Mouse (Mus musculus) embryonic fibroblast, embryonic 13.5 days (primary cell): ENCODE results near the gene Zyx. TPM values are rescaled to one million over a fixed set of nuclear protein-coding genes. Genes with fewer than 3 reads are reported as not detected.
A peak's percentile ranks its signal among the peaks of the same experiment; 100 is the strongest.

Experiments
- H3K27ac ChIP-seq: 2 replicates; pipeline ENCODE4 v1.5.1; 2012; ENCODE audit warnings: low read length, control low read depth, inconsistent platforms; ENCODE audit not compliant: insufficient read depth
- H3K4me1 ChIP-seq: 2 replicates; pipeline ENCODE4 v1.6.1; 2011; ENCODE audit warnings: low read length; ENCODE audit not compliant: control insufficient read depth, insufficient read depth
- H3K4me3 ChIP-seq: 2 replicates; pipeline ENCODE4 v1.5.1; 2011; ENCODE audit warnings: mild to moderate bottlenecking, control low read depth, low read length; ENCODE audit not compliant: insufficient read depth
- CTCF ChIP-seq: IDR thresholded peaks from 2 replicates; pipeline ENCODE4 v1.5.1; 2011; ENCODE audit warnings: mild to moderate bottlenecking, control low read depth, low read length, moderate library complexity, borderline replicate concordance; ENCODE audit not compliant: insufficient read depth
- POLR2A ChIP-seq: IDR thresholded peaks from 2 replicates; pipeline ENCODE4 v1.6.1; 2011; ENCODE audit warnings: low read depth, mild to moderate bottlenecking, control low read depth, low read length, moderate library complexity
- polyA plus RNA-seq: library from polyadenylated mRNA; stranded (reverse); fragments of >200 nt; gene quantifications from 2 replicates; pipeline ENCODE4 v1.2.4, GENCODE M21; 2011; ENCODE audit warnings: low read depth; ENCODE audit not compliant: missing spikeins, insufficient read length

Gene Zyx
- polyA plus RNA-seq, 1 experiment = 250 TPM

DNA sequence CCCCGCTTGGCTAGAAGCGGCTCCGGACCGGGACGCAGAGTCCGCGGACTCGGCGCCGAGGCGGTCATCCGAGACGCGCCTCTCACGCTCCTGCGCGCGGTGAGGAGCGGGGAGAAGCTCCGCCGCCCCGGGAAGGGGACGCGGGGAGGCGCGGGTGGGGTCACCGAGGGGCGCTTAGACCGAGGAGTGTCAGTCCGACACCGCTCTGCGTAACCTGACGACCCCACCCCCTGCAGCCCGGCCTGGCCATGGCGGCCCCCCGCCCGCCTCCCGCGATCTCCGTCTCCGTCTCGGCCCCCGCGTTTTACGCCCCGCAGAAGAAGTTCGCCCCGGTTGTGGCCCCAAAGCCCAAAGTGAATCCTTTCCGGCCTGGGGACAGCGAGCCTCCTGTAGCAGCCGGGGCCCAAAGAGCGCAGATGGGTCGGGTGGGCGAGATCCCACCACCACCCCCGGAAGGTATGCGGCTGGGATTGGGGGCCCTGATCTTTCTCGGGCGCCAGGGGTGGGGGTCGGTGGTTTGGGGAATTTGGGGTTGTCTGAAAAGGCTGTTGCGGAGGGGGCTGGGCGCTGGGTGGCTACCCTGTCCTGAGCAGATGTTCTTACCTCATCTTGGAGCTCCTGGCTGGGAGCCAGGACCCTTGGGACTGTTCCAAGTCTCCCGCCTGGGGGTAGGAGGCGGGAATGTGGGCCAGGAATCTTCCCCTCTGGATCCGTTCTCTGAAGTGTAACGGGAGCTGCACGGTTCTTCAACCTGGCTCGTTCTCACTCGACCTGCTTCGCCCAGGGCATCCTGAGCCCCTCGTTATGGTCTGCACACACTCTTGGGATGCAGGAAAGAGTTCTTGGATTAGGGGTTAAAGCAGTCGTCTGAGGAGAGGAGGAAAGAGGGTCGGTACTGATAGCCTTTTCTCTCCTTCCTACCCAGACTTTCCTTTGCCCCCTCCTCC is 864 bp downstream of the Zyx start:
- TF ChIP-seq POLR2A = peak; percentile 97
- no peak for TF ChIP-seq CTCF
- H3K4me3 ChIP-seq = peak overlapping the region; percentile 90
- H3K4me1 ChIP-seq = peaks cover 16% of the 10 kb centered on the region
- peak overlapping the region; percentile 90 for H3K27ac ChIP-seq

DNA sequence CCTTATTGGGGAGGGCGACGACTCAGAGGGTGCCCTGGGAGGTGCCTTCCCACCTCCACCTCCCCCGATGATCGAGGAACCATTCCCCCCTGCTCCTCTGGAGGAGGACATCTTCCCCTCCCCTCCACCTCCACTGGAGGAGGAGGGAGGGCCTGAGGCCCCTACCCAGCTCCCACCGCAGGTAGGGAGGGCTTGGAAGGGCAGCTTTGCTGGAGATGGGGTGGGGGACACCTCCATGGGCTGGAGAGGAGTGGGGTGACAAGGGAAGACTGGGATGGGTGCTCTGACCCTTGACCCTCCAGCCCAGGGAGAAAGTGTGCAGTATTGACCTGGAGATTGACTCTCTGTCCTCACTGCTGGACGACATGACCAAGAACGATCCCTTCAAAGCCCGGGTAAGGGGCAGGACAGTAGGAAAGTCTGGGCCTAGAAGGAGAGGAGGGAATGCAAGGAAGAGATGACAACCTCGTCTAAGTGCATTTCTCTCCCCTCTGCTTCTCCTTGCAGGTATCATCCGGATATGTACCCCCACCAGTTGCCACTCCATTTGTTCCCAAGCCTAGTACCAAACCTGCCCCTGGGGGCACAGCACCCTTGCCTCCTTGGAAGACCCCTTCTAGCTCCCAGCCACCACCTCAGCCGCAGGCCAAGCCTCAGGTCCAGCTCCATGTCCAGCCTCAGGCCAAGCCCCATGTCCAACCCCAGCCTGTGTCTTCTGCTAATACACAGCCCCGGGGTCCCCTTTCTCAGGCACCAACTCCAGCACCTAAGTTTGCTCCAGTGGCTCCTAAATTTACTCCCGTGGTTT is 1.7 kb downstream of the Zyx start:
- TF ChIP-seq POLR2A = 0 out of 2 replicates have a peak, but pooled peaks have one; percentile 23
- no peak for TF ChIP-seq CTCF
- peaks cover 22% of the 10 kb centered on the region for H3K4me1 ChIP-seq
- H3K4me3 ChIP-seq = peak overlapping the region; percentile 90
- H3K27ac ChIP-seq = peak overlapping the region; percentile 90

DNA sequence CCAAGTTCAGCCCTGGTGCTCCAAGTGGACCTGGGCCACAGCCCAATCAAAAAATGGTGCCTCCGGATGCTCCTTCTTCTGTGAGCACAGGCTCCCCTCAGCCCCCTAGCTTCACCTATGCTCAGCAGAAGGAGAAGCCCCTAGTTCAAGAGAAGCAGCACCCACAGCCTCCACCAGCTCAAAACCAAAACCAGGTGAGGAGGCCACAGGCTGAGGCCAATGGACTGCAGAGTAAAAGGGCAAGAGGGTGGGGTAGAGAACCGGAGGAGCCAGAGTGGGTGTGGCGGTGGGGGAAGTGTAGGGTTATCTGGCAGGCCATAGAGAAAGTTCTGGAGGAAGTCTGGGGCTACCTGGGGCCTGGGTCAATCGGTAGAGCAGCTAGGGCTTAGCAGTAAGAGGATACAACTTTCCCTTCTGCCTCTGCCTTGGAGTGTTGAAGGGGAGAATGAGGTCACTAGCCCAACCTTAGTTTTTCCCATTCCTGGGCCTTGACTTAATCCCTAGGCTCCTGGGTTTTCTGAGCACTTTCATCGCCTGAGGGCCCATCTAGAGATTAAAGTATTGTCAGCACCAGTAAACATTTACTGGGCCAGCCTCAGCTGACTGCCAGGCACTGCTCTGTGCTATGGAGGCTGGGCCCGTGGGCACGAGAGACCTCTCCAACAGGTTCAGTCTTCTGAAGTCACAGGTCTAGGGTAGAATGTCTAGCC is 2.5 kb downstream of the Zyx start:
- TF ChIP-seq CTCF = no peak
- peak; percentile 25; the same call in 1 of the 2 replicates for TF ChIP-seq POLR2A
- peak overlapping the region; percentile 90 for H3K27ac ChIP-seq
- peak overlapping the region; percentile 90 for H3K4me3 ChIP-seq
- H3K4me1 ChIP-seq = peaks cover 22% of the 10 kb centered on the region

DNA sequence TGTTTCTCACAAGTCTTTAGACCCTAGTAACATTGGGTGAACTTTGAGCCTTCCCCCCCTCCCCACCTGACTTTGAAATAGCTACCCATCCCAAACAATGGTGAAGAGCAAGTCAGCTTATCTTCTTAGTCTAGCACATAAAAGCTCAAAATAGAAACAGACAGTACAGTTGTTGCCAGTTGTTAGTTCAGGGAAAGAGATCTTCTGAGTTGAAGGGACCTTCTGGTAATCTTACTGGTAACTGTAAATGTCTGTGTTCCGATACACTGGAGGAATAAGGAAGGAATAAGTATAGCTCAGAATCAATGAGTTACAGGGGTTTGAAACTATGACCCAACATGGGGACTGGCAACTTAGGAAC is 3.0 kb downstream of the Zyx start:
- Histone ChIP-seq H3K27ac (peak overlapping the region; percentile 90; the same call in 1 of the 2 replicates), H3K4me3 (peak overlapping the region; percentile 90), H3K4me1 (peaks cover 22% of the 10 kb centered on the region)
- TF ChIP-seq POLR2A (no peak; the same call in 1 of the 2 replicates), CTCF (no peak)

DNA sequence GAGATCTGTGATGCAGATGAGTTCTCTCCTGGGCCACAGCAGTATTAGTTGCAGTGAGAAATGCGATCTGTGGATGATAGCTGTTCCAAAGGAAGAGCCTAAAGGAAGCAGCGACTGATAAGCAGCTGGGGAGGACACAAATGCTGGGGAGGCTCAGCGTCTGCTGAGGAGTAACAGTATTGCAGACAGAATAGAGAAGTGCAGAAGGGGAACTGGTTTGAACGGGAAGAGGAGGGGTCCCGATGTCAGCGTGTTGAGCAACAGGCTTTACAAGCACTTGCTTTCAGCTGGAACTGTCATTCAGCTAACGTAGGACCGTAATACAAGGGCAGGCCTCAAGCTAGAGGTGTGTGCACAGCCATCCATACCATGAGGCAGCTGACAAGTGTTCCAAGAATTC is 3.8 kb downstream of the Zyx start:
- Histone ChIP-seq H3K27ac (peak overlapping the region; percentile 90), H3K4me3 (peak overlapping the region; percentile 90), H3K4me1 (peaks cover 27% of the 10 kb centered on the region)
- TF ChIP-seq CTCF = no peak
- TF ChIP-seq POLR2A = no peak; the same call in 1 of the 2 replicates

DNA sequence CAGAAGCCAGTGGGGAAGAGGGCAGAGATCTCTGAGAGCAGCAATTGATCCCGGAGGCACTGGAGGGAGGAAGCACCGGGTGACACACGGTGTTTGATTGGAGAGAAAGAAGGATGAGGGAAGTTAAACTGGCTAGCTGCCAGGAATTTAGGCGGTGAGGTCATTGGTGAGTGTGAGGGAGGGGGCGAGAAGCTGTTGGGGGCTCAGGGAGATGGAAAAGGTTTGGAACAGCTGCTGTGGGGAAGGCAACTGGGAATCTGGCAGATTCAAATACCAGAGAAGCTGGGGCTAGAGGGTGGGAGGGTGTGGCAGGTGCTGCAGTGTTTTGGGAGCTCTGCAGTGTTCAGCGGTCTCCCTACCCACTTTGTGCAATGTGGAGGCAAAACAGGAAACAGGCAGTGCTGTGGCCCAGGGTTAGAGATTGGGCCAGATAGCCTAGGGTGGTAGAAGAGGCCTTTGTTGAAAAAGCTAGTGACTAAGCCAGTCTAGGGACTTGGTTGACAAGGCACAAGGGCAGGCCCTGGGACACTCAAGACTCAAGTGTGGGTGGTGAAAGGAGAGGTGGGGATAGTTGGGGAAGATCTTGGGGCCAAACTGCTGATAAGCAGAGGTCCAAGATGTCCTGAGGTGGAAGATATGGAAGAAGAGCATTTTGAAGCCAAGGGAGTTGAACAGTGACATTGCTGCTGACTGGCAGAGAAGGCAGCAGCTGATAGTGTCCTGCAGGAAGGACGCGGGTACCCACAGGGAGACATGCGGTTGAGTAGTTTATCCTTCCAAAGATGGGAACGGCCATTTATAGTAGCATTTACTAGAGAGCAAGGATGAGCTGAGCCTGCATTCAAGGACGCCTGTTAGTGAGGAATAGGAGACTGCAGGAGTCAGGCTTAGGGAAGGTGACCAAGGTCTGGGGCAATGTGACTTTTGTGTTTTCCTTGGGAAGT is 4.9 kb downstream of the Zyx start:
- peak overlapping the region; percentile 90 for H3K4me3 ChIP-seq
- H3K27ac ChIP-seq = peak overlapping the region; percentile 90; the same call in 1 of the 2 replicates
- TF ChIP-seq POLR2A (no peak), CTCF (no peak)
- peaks cover 26% of the 10 kb centered on the region for H3K4me1 ChIP-seq

DNA sequence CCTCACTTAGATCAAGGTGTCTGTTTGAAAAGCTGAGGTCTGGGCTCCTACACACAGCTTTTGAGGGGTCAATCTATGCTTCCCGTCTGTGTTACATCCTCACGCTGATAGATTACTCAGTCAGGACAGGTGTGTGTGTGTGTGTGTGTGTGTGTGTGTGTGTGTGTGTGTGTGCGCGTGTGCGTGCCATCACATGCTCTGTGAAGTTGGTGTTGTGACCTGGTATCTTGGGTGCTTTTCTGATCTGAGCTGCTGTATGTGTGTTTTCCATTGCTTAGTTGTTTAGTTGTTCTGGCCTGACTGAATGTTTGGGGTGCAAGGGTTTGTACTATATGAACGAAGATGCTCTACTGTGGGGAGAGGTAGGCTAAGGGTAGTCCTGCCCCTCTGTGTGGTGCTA is 5.9 kb downstream of the Zyx start:
- Histone ChIP-seq H3K27ac (no peak overlapping the region), H3K4me1 (peaks cover 26% of the 10 kb centered on the region), H3K4me3 (peak overlapping the region; percentile 90)
- TF ChIP-seq CTCF = no peak
- no peak for TF ChIP-seq POLR2A

DNA sequence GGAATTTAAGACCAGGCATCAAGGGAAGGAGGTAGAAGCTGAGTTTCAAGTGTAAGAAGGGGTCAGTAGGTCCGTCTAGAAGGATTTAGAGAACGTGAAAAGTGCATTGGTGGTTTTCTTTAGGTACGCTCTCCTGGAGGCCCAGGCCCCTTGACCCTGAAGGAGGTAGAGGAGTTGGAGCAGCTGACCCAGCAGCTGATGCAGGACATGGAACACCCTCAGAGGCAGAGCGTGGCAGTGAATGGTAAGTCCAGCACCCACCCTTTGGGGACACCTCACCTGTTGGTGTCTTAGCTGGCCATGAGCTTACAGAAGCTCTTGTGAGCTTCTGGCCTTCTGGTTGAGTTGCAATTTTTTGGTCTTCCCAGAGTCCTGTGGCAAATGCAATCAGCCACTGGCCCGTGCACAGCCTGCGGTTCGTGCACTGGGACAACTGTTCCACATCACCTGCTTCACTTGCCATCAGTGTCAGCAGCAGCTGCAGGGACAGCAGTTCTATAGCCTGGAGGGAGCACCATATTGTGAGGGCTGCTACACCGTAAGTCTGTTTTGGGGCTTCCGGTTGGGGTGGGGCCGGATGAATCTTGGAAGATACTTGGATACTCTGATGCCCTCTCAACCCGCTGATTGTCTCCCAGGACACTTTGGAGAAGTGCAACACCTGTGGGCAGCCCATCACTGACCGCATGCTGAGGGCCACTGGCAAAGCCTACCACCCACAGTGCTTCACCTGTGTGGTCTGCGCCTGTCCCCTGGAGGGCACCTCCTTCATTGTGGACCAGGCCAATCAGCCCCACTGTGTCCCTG is 6.6 kb downstream of the Zyx start:
- H3K27ac ChIP-seq = no peak overlapping the region
- no peak overlapping the region for H3K4me3 ChIP-seq
- peaks cover 26% of the 10 kb centered on the region for H3K4me1 ChIP-seq
- TF ChIP-seq CTCF (no peak), POLR2A (no peak; the same call in 1 of the 2 replicates)

DNA sequence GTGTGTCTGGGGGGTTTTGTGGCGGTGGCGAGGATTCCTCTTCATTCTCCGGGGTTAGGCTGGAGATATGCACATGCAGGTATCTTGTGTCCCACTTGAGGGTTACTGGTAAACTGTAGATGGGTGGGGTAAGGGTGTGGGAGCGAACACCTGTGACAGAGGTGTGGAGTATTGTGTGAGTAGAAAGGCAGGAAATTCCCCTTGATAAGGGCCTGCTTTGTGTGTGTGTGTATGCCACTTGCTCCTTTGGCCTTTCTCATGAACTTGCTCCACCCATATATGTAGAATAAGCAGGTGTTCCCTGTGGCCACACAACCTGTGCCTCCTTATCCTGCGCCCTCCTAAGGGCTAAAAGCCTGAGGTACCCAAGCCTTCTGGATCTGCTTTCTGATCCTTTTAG is 7.5 kb downstream of the Zyx start:
- H3K27ac ChIP-seq = no peak overlapping the region
- H3K4me3 ChIP-seq = no peak overlapping the region
- TF ChIP-seq CTCF (no peak), POLR2A (no peak)
- H3K4me1 ChIP-seq = peaks cover 26% of the 10 kb centered on the region
